Mouse (Mus musculus): ENCODE measurements at regions not wholly inside any gene's neighbourhood (a gene's known extent, or its start where the extent isn't known, plus 50 kb on each side); places are given as distances from the start of the nearest gene placed in this dataset.

DNA sequence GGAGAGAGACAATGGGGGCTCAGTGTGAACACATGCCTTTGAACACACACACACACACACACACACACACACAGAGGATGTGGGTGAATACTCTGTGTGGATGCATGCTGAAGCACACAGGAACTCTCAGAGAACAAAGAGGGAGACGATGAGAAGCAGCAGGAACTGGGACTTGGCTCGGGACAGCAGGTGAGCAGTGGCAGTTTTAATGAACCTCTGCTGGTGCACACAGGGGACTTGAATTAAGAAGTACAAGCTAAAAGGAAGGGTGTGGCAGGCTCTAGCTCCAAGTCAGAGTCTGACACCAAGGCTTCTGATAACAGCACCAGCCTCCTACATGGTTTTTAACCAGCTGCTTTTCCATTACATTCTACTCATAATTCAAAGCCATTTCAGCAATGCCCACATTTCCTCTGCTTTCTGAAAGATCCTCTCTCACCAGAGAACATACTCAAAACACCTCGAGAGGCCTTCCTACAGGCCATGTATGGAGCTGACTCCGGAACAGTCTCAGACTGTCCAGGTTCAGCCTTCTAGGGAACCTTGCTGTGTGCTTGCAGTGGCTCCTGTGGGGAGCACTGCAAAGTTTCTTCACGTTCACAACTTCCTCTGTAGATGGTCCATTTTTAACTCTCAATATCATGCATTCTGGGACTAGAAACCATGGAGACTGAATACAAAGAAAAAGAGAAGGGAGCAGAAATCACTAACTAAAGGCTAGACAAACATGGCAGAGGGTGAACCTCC lies 206.9 kb upstream of the Smim15 start:
- ATAC-seq (ENCODE audit: poor library complexity, severe bottlenecking) = peak; percentile 66

DNA sequence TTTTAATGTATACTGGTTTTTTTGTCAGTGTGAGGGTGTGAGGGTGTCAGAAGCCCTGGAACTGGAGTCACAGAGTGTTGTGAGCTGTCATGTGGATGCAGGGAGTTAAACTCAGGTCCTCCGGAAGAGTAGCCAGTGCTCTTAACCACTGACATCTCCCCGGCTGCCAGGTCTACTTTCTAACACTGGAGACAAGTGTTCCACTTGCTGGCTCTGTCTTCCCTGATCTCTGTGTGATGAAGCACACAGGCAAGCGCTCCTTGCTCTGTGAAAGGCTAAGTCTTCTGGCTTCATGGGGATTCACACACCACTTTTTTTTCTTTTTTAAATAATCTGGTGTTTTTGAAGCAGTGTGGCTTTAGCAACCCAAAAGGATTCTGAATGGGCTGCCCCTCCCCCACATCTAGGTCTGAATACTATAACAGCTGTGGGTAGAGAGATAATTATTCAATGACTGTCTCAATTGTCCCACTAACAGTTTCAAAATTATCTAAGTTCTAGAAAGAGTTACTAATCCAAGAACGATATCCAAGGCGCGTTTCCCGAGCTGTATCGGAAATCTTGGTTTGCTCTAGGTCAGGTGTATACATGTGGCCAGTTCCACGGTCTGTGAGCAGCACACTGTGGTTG lies 208.4 kb upstream of the Smim15 start:
- no peak for ATAC-seq (ENCODE audit: poor library complexity, severe bottlenecking)

GRCm38 (mm10) chr13:107831997-107832396 lies 212.2 kb upstream of the Smim15 start:
- ATAC-seq (ENCODE audit: poor library complexity, severe bottlenecking) = no peak

DNA sequence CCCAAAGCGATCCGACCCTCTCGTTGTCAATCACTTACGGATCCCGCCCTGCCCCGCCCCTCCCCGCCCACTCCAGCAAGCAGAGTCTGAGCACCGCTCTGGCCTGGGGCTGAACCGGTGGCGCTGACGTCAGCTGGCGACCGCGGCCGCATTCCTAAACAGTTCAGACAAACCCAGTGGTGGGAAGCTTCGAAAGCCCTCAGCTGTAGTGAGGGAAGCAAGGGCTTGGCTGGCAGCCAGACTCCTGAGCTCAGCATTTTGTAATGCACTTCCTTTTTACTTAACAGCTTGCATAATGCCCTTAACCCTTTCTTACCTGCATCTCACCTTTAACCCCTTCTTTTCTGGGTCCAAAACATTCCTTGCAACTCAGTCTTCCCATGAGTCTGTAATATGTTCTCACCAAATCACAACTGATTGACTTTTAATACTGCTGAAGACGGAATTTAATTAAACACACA lies 213.0 kb upstream of the Smim15 start:
- ATAC-seq (ENCODE audit: poor library complexity, severe bottlenecking) = peak; percentile 95

DNA sequence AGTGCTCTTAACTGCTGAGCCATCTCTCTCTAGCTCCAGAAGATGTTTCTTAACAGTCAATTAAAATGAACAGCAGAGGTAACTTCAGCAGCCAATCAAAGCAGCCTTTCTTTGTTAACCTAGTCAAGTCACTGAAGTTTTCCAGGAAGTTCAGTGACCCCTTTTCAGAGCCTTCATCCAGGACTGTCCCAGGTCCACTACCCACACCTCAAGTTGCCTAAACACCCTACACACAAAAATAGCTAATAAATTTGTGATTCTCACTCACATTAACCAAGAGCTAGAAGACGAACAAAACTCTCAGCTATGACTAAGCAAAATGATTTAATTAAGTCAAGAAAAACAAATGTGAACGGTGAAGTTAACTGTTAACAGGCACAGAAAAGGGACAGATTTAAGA lies 214.0 kb upstream of the Smim15 start:
- ATAC-seq (ENCODE audit: poor library complexity, severe bottlenecking) = no peak

GRCm38 (mm10) chr13:107829861-107830260 lies 214.4 kb upstream of the Smim15 start:
- ATAC-seq (ENCODE audit: poor library complexity, severe bottlenecking) = no peak

GRCm38 (mm10) chr13:107825636-107826035 lies 218.6 kb upstream of the Smim15 start:
- no peak for ATAC-seq (ENCODE audit: poor library complexity, severe bottlenecking)

DNA sequence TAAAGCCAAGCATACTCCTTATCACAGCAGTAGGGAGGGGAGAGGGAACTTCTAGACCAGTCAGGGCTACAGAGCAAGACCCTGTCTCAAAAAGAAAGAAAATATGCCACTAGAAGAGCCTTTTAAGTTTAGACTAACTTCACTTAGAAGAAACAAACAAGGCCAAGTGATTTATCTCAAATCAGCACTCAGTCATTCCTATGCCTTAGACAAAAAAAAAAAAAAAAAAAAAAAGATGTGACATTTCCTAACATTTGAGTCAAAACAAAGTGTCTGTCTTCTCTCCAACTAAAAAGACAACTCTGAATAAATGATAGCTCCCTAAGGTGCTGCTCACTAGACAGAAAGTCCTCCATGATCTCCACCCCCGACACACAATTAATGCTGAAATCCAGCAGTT lies 220.9 kb upstream of the Smim15 start:
- no peak for ATAC-seq (ENCODE audit: poor library complexity, severe bottlenecking)

DNA sequence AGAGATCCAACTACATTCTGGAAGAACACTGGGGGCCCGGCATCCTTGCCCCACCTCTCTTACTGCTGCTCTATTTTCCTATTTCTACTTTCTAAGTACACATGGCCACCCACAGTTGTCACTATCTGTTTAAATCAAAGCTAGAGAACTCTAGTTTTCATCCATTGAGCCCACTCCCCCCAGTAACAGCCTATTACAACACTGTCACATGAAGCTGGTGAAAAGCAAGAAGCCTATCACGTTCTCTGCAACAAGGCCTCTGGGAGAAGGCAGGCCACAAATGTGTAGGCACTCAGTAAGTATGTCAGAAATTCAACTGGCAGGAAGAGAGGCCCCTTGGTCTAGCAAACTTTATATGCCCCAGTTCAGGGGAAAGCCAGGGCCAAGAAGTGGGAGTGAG lies 222.0 kb upstream of the Smim15 start:
- ATAC-seq (ENCODE audit: poor library complexity, severe bottlenecking) = no peak

DNA sequence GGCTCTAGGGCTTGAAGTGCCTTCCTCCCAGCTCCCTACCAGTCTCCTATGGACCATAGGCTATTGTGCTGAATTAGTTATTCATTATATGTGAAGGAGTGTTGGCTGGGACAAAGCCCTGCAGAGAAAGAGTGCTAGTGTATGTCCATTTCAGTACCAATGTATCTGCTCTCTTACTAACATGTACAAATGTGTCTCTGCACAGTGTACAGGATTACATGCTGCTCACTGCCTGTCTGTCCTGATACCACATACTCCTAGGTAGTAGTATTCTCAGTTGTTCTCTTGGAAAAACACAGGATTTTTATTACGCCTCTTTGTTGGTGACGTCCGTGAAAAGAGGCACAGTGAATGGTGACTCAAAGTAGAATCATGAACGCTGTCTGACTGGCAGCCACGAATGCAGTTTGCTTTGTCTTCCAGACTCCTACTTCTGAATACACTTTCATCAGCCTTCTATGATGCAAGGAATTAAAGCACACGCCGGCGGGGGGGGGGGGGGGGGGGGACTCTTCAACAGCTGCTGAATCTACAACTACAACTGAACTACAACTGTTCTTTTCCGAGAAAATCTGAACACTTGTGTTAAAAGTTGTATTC lies 230.6 kb upstream of the Smim15 start:
- no peak for ATAC-seq (ENCODE audit: poor library complexity, severe bottlenecking)

DNA sequence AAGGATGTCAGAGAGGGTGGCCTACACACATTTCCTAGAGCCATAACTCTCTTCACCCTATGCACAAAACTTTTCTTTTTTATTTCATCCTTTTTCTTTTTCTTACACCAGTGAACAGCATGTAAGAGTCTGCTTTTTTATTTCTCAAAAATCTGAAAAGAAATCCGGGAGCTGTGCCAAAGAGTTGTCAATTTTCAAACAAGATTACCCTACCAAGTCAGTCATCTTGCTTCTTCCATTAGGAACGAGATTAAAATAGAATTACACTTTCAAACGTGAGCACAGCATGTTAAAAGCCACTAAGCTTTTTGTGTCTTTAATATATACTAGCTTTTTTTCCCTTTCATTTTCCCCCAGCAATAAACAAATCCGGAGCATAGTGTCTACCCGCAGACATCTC lies 232.2 kb upstream of the Smim15 start:
- ATAC-seq (ENCODE audit: poor library complexity, severe bottlenecking) = no peak

GRCm38 (mm10) chr13:107810802-107811192 lies 233.4 kb upstream of the Smim15 start:
- no peak for ATAC-seq (ENCODE audit: poor library complexity, severe bottlenecking)

DNA sequence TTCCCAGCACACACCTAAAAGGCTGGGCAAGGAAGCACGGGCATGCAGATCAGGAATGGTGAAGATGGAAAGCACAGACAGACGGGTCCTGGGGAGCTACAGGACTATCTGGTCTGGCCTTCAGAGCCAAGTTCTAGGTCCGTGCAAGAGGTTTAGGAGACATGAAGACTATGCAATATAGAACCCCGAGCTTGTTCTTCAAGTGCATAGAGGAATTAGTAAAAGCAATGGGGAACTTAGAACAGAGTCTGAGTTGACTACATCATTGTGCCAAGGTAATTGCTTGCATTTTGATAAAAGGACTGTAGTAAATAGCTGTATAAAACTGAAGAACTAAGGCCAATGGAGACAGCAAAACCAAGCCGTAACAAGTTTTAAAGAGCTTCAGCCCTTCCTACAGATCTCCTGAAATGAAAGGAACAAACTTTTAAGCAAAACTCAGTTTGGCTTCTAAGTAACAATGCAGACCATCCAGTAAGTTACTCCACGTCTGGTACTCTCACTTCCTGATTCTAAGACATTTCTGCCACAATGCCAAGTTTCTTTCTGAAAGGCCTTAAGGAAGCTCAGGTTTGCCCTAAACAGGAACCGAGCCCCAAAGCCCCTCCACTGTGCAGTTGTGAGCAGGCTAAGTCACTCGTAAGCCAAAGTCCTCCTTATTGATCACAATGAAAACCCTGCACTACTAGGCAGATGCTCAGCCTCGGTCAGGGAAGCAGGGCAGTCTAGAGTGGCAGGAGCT lies 234.0 kb upstream of the Smim15 start:
- ATAC-seq (ENCODE audit: poor library complexity, severe bottlenecking) = peak; percentile 92

DNA sequence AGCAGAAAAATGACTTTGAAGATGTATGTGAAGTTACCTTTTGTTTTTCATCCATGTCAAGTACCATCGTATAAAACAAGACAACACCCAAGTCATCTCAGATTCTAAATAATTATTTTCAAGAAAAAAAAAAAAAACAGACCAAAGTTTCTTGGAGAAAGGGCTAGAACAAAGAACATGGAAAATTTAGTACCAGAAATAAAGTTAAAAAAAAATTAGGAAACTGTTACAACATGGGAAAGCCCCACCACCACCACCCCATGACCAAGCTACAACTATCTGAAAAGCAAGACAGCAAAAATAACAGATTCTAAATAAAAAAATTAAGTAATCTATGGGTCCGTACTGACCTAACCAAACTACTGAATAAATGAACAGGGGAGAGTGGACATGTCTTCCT lies 235.3 kb upstream of the Smim15 start:
- ATAC-seq (ENCODE audit: poor library complexity, severe bottlenecking) = no peak

GRCm38 (mm10) chr13:107804418-107804817 lies 239.8 kb upstream of the Smim15 start:
- no peak for ATAC-seq (ENCODE audit: poor library complexity, severe bottlenecking)

- no peak for ATAC-seq (ENCODE audit: poor library complexity, severe bottlenecking)
Observed at GRCm38 (mm10) chr13:107799199-107799945, 244.9 kb upstream of the Smim15 start.

- no peak for ATAC-seq (ENCODE audit: poor library complexity, severe bottlenecking)
Observed at GRCm38 (mm10) chr13:107798144-107798543, 246.1 kb upstream of the Smim15 start.

DNA sequence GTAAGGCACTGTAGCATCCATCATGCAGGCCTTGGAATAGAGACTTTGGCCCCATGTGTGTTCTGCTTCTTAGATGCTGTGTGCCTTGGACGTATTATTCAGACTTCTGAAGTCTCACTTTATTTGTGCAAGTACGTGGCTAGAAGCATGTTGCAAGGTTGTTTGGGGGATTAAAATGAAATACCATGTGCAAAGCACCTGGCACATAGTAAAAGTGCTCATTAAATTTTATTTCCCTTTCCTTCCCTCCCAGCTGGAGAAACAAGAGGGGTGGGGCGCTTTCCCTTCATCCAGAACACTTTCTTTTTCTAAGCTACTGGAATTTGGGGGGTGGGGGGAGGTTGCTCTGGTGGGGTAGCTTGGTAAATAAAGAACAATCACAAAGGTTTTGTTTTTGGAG lies 248.7 kb upstream of the Smim15 start:
- ATAC-seq (ENCODE audit: poor library complexity, severe bottlenecking) = no peak

GRCm38 (mm10) chr13:107791770-107792169 lies 252.5 kb upstream of the Smim15 start:
- no peak for ATAC-seq (ENCODE audit: poor library complexity, severe bottlenecking)

- ATAC-seq (ENCODE audit: poor library complexity, severe bottlenecking) = no peak
Observed at GRCm38 (mm10) chr13:107784971-107785370, 259.3 kb upstream of the Smim15 start.

- ATAC-seq (ENCODE audit: poor library complexity, severe bottlenecking) = peak; percentile 86
Observed at GRCm38 (mm10) chr13:107781741-107782140, 262.5 kb upstream of the Smim15 start.

All from megakaryocyte, adult 5-6 weeks (primary cell).